Mouse (Mus musculus): ENCODE results near the gene Lig3. TPM values are rescaled to one million over a fixed set of nuclear protein-coding genes. Genes with fewer than 3 reads are reported as not detected.

The Lig3 gene
- polyA plus RNA-seq, 1 experiment: 10.4 TPM

DNA sequence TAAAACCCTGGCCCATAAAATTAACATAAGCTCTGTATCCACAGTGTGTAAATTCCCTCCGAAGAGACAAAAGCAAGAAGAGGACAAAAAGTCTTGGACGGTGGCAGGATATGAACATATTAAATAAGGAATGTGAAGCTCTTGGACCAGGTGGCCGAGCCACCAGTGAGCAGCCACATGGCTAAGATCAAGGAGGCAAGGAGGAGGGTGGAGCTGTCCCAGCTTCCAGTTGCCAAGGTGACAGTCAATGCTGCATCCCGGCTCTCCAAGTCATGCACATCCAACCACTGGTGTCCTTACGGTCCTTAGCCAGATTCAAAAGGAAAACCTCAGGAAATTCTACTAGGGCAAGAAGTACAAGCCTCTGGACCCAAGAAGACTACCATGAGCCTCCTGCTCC, 57.6 kb downstream of the Lig3 start:
- 47% methylated on average over 5 of the region's 5 CpGs for WGBS
- Histone ChIP-seq H3K4me3 (replicated peaks; ENCODE audit: extremely low read depth, low read depth, low read length) (no peak overlapping the region), H3K4me1 (ENCODE audit: control insufficient read depth, insufficient read depth, low read length) (no peaks in the 10 kb centered on the region)
- no peak for DNase-seq
- TF ChIP-seq CTCF (IDR thresholded peaks at IDR 0.05; ENCODE audit: insufficient read depth, low read length) (no peak), POLR2A (IDR thresholded peaks at IDR 0.05; ENCODE audit: borderline replicate concordance, extremely low read depth, low read depth, low read length) (no peak)

DNA sequence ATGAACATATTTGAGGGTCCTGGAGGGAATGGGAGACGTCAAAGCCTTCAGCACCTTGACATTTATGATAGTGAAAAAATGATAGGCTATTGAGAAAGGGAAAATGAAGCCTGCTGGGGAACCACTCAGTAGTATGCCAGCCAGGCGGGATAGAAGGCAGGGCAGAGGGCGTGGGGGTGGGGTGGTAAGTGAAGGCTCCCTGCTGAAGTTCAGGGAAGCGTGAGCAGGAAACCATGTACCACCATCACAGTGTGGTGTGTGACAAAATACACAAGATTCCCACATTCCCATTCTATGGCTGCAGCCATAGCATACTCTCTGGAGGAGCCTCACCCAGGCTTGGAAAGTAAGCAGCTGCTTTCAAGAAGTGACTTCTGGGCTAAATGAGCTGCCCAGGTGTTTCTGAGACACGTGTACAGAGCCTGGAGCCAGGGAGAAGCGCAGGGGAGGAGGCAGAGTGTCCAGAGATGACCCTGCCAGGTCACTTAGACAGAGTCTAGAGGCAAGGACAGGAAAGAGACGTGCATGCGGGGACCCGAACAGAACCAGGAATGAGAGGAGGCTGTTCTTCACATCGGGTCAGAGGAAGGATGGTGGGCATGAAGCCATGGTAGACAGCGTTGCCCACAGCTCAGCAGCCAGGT, 64.0 kb downstream of the Lig3 start:
- 77% methylated on average over 11 of the region's 11 CpGs for WGBS
- no peak overlapping the region for H3K4me3 ChIP-seq (replicated peaks; ENCODE audit: extremely low read depth, low read depth, low read length)

GRCm38 (mm10) chr11:82845415-82846078, 64.6 kb downstream of the Lig3 start:
- H3K4me3 ChIP-seq (replicated peaks; ENCODE audit: extremely low read depth, low read depth, low read length): peak overlapping the region; percentile 26
- TF ChIP-seq CTCF (IDR thresholded peaks at IDR 0.05; ENCODE audit: insufficient read depth, low read length): 0 out of 2 replicates have a peak, but pooled peaks have one; percentile 5
- no peak for TF ChIP-seq POLR2A (IDR thresholded peaks at IDR 0.05; ENCODE audit: borderline replicate concordance, extremely low read depth, low read depth, low read length)
- peaks cover 3% of the 10 kb centered on the region; the same call in 1 of the 2 replicates for H3K4me1 ChIP-seq (ENCODE audit: control insufficient read depth, insufficient read depth, low read length)
- peak; percentile 30 for DNase-seq
- WGBS: 32% methylated on average over 16 of the region's 16 CpGs

More for the DNA sequence above, 64.0 kb downstream of the Lig3 start:
- no peak for DNase-seq
- no peak for TF ChIP-seq POLR2A (IDR thresholded peaks at IDR 0.05; ENCODE audit: borderline replicate concordance, extremely low read depth, low read depth, low read length)
- TF ChIP-seq CTCF (IDR thresholded peaks at IDR 0.05; ENCODE audit: insufficient read depth, low read length): no peak
- peaks cover 3% of the 10 kb centered on the region; the same call in 1 of the 2 replicates for H3K4me1 ChIP-seq (ENCODE audit: control insufficient read depth, insufficient read depth, low read length)

- TF ChIP-seq POLR2A (IDR thresholded peaks at IDR 0.05; ENCODE audit: borderline replicate concordance, extremely low read depth, low read depth, low read length) (no peak), CTCF (IDR thresholded peaks at IDR 0.05; ENCODE audit: insufficient read depth, low read length) (no peak)
- Histone ChIP-seq H3K4me1 (ENCODE audit: control insufficient read depth, insufficient read depth, low read length) (peaks cover 3% of the 10 kb centered on the region; the same call in 1 of the 2 replicates), H3K4me3 (replicated peaks; ENCODE audit: extremely low read depth, low read depth, low read length) (no peak overlapping the region)
- no peak for DNase-seq
- WGBS: 35% methylated on average over 4 of the region's 4 CpGs
Observed at GRCm38 (mm10) chr11:82846079-82846436, 65.2 kb downstream of the Lig3 start.

DNA sequence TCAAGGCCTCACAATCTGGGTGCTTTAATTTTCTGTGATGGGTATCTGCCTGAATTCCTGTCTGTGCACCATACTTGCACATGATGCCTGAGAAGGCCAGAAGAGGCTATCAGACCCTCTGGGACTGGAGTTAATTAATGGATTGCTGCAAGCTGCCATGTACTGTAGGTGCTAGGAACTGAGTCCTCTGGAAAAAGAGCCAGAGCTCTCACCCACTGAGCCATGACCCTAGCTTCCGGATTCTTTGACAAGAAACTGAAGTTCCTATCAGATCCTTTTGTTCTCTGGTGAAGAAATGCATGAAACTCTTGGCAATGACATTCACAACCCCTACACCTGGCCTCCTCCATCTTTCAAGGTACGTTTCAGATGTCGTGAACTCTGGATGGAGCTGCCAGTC, 66.0 kb downstream of the Lig3 start:
- Histone ChIP-seq H3K4me3 (replicated peaks; ENCODE audit: extremely low read depth, low read depth, low read length) (no peak overlapping the region), H3K4me1 (ENCODE audit: control insufficient read depth, insufficient read depth, low read length) (peaks cover 3% of the 10 kb centered on the region; the same call in 1 of the 2 replicates)
- no peak for TF ChIP-seq CTCF (IDR thresholded peaks at IDR 0.05; ENCODE audit: insufficient read depth, low read length)
- no peak for TF ChIP-seq POLR2A (IDR thresholded peaks at IDR 0.05; ENCODE audit: borderline replicate concordance, extremely low read depth, low read depth, low read length)
- 89% methylated on average over 3 of the region's 3 CpGs for WGBS
- DNase-seq: no peak

DNA sequence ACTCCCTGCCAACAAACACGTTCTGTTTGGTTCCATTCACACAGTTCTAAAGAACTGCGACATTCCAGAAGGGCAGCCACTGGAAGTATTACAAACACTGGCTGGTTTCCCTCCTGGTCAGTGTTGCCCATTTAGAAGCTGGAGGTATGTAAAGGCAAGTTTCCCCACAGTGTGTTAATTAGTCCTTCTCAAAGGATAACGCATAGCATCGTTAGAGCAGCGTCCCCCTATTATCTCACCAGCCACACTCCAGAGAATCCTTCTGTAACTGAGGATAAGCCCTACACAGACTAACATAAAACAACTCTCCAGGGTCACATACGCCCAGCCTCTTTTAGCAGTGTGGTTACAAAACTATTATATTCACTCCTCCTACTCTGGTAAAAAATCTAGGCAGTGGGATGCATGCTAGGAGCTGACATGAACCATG, 66.7 kb downstream of the Lig3 start:
- WGBS: 63% methylated on average over 6 of the region's 6 CpGs
- no peak for DNase-seq
- H3K4me3 ChIP-seq (replicated peaks; ENCODE audit: extremely low read depth, low read depth, low read length): no peak overlapping the region

GRCm38 (mm10) chr11:82850259-82850658, 69.4 kb downstream of the Lig3 start:
- peaks cover under 1% of the 10 kb centered on the region; the same call in 1 of the 2 replicates for H3K4me1 ChIP-seq (ENCODE audit: control insufficient read depth, insufficient read depth, low read length)
- no peak overlapping the region for H3K4me3 ChIP-seq (replicated peaks; ENCODE audit: extremely low read depth, low read depth, low read length)
- WGBS: 74% methylated on average over 5 of the region's 5 CpGs
- no peak for DNase-seq
- TF ChIP-seq POLR2A (IDR thresholded peaks at IDR 0.05; ENCODE audit: borderline replicate concordance, extremely low read depth, low read depth, low read length) (no peak), CTCF (IDR thresholded peaks at IDR 0.05; ENCODE audit: insufficient read depth, low read length) (no peak)

More for the DNA sequence above, 66.7 kb downstream of the Lig3 start:
- H3K4me1 ChIP-seq (ENCODE audit: control insufficient read depth, insufficient read depth, low read length): peaks cover 3% of the 10 kb centered on the region; the same call in 1 of the 2 replicates
- TF ChIP-seq POLR2A (IDR thresholded peaks at IDR 0.05; ENCODE audit: borderline replicate concordance, extremely low read depth, low read depth, low read length): no peak

GRCm38 (mm10) chr11:82852115-82852514, 71.2 kb downstream of the Lig3 start:
- WGBS: 82% methylated on average over 11 of the region's 11 CpGs
- no peak overlapping the region for H3K4me3 ChIP-seq (replicated peaks; ENCODE audit: extremely low read depth, low read depth, low read length)
- H3K4me1 ChIP-seq (ENCODE audit: control insufficient read depth, insufficient read depth, low read length): peaks cover 2% of the 10 kb centered on the region; the same call in 1 of the 2 replicates
- TF ChIP-seq POLR2A (IDR thresholded peaks at IDR 0.05; ENCODE audit: borderline replicate concordance, extremely low read depth, low read depth, low read length) (no peak), CTCF (IDR thresholded peaks at IDR 0.05; ENCODE audit: insufficient read depth, low read length) (no peak)
- DNase-seq: no peak

GRCm38 (mm10) chr11:82852540-82852939, 71.6 kb downstream of the Lig3 start:
- 85% methylated on average over 10 of the region's 10 CpGs for WGBS
- TF ChIP-seq CTCF (IDR thresholded peaks at IDR 0.05; ENCODE audit: insufficient read depth, low read length) (no peak), POLR2A (IDR thresholded peaks at IDR 0.05; ENCODE audit: borderline replicate concordance, extremely low read depth, low read depth, low read length) (no peak)
- Histone ChIP-seq H3K4me1 (ENCODE audit: control insufficient read depth, insufficient read depth, low read length) (peaks cover 2% of the 10 kb centered on the region; the same call in 1 of the 2 replicates), H3K4me3 (replicated peaks; ENCODE audit: extremely low read depth, low read depth, low read length) (no peak overlapping the region)
- no peak for DNase-seq
